Mouse (Mus musculus) left cerebral cortex, adult 9 months (tissue): ENCODE measurements at regions not wholly inside any gene's neighbourhood (a gene's known extent, or its start where the extent isn't known, plus 50 kb on each side); places are given as distances from the start of the nearest gene placed in this dataset.

Experiments
- DNase-seq, 2 experiments: peaks; one replicate each; pipeline ENCODE4 v3.0.0; 2022; ENCODE audit warnings: low spot score in 2 of 2

- no peak for DNase-seq
These were observed 74.3 kb upstream of the Chrm2 start for GRCm38 (mm10) chr6:36313586-36313985.
